Mouse (Mus musculus): ENCODE results near the gene Tmem243. TPM values are rescaled to one million over a fixed set of nuclear protein-coding genes. Genes with fewer than 3 reads are reported as not detected.
A peak's percentile ranks its signal among the peaks of the same experiment; 100 is the strongest.

Gene Tmem243
- polyA plus RNA-seq, 1 experiment: 12.9 TPM

- TF ChIP-seq POLR2A (IDR thresholded peaks at IDR 0.05; ENCODE audit: borderline replicate concordance, control insufficient read depth, low read depth, low read length) (no peak), CTCF (IDR thresholded peaks at IDR 0.05; ENCODE audit: control insufficient read depth, insufficient read depth, low read length) (no peak)
- 13% methylated on average over 4 of the region's 4 CpGs for whole genome bisulfite sequencing
- H3K4me1 ChIP-seq (ENCODE audit: control insufficient read depth, insufficient read depth, low read length): peaks cover 2% of the 10 kb centered on the region; the same call in 1 of the 2 replicates
These were observed 7.0 kb upstream of the Tmem243 start for GRCm38 (mm10) chr5:9093490-9093889.

GRCm38 (mm10) chr5:9100849-9101801, 657 bp downstream of the Tmem243 start:
- WGBS: 2% methylated on average over 82 of the region's 83 CpGs
- Histone ChIP-seq H3K27ac (ENCODE audit: control insufficient read depth, insufficient read depth, low read depth, low read length, poor library complexity) (peak overlapping the region; percentile 97), H3K4me3 (replicated peaks; ENCODE audit: control insufficient read depth, low read depth, low read length) (peak overlapping the region; percentile 79), H3K4me1 (ENCODE audit: control insufficient read depth, insufficient read depth, low read length) (peaks cover 4% of the 10 kb centered on the region)
- no peak for TF ChIP-seq POLR2A (IDR thresholded peaks at IDR 0.05; ENCODE audit: borderline replicate concordance, control insufficient read depth, low read depth, low read length)
- no peak for TF ChIP-seq CTCF (IDR thresholded peaks at IDR 0.05; ENCODE audit: control insufficient read depth, insufficient read depth, low read length)

More at GRCm38 (mm10) chr5:9093490-9093889, 7.0 kb upstream of the Tmem243 start:
- Histone ChIP-seq H3K27ac (ENCODE audit: control insufficient read depth, insufficient read depth, low read depth, low read length, poor library complexity) (no peak overlapping the region), H3K4me3 (replicated peaks; ENCODE audit: control insufficient read depth, low read depth, low read length) (no peak overlapping the region)

- WGBS: 79% methylated on average over 2 of the region's 2 CpGs
- H3K27ac ChIP-seq (ENCODE audit: control insufficient read depth, insufficient read depth, low read depth, low read length, poor library complexity): no peak overlapping the region
- TF ChIP-seq POLR2A (IDR thresholded peaks at IDR 0.05; ENCODE audit: borderline replicate concordance, control insufficient read depth, low read depth, low read length) (no peak), CTCF (IDR thresholded peaks at IDR 0.05; ENCODE audit: control insufficient read depth, insufficient read depth, low read length) (no peak)
- H3K4me1 ChIP-seq (ENCODE audit: control insufficient read depth, insufficient read depth, low read length): peaks cover 6% of the 10 kb centered on the region
- no peak overlapping the region for H3K4me3 ChIP-seq (replicated peaks; ENCODE audit: control insufficient read depth, low read depth, low read length)
These were observed 2.2 kb downstream of the Tmem243 start for GRCm38 (mm10) chr5:9102696-9103095.

GRCm38 (mm10) chr5:9103958-9104357, 3.5 kb downstream of the Tmem243 start:
- Histone ChIP-seq H3K4me3 (replicated peaks; ENCODE audit: control insufficient read depth, low read depth, low read length) (no peak overlapping the region), H3K4me1 (ENCODE audit: control insufficient read depth, insufficient read depth, low read length) (peaks cover 7% of the 10 kb centered on the region), H3K27ac (ENCODE audit: control insufficient read depth, insufficient read depth, low read depth, low read length, poor library complexity) (no peak overlapping the region)
- TF ChIP-seq CTCF (IDR thresholded peaks at IDR 0.05; ENCODE audit: control insufficient read depth, insufficient read depth, low read length): no peak
- no peak for TF ChIP-seq POLR2A (IDR thresholded peaks at IDR 0.05; ENCODE audit: borderline replicate concordance, control insufficient read depth, low read depth, low read length)
- 30% methylated on average over 8 of the region's 8 CpGs for WGBS

- peak overlapping the region; percentile 68 for H3K27ac ChIP-seq (ENCODE audit: control insufficient read depth, insufficient read depth, low read depth, low read length, poor library complexity)
- WGBS: 41% methylated on average over 6 of the region's 6 CpGs
- TF ChIP-seq CTCF (IDR thresholded peaks at IDR 0.05; ENCODE audit: control insufficient read depth, insufficient read depth, low read length): no peak
- no peak for TF ChIP-seq POLR2A (IDR thresholded peaks at IDR 0.05; ENCODE audit: borderline replicate concordance, control insufficient read depth, low read depth, low read length)
- H3K4me3 ChIP-seq (replicated peaks; ENCODE audit: control insufficient read depth, low read depth, low read length): no peak overlapping the region
- peaks cover 7% of the 10 kb centered on the region for H3K4me1 ChIP-seq (ENCODE audit: control insufficient read depth, insufficient read depth, low read length)
These were observed 6.3 kb downstream of the Tmem243 start for GRCm38 (mm10) chr5:9106806-9107205.

- TF ChIP-seq CTCF (IDR thresholded peaks at IDR 0.05; ENCODE audit: control insufficient read depth, insufficient read depth, low read length): no peak
- no peak for TF ChIP-seq POLR2A (IDR thresholded peaks at IDR 0.05; ENCODE audit: borderline replicate concordance, control insufficient read depth, low read depth, low read length)
- WGBS: 33% methylated on average over 8 of the region's 8 CpGs
- peaks cover 7% of the 10 kb centered on the region for H3K4me1 ChIP-seq (ENCODE audit: control insufficient read depth, insufficient read depth, low read length)
- peak overlapping the region; percentile 68 for H3K27ac ChIP-seq (ENCODE audit: control insufficient read depth, insufficient read depth, low read depth, low read length, poor library complexity)
- no peak overlapping the region for H3K4me3 ChIP-seq (replicated peaks; ENCODE audit: control insufficient read depth, low read depth, low read length)
These were observed 7.0 kb downstream of the Tmem243 start for GRCm38 (mm10) chr5:9107296-9108089.

- H3K4me3 ChIP-seq (replicated peaks; ENCODE audit: control insufficient read depth, low read depth, low read length): no peak overlapping the region
- H3K4me1 ChIP-seq (ENCODE audit: control insufficient read depth, insufficient read depth, low read length): peaks cover 6% of the 10 kb centered on the region
- peak overlapping the region; percentile 30; the same call in 1 of the 2 replicates for H3K27ac ChIP-seq (ENCODE audit: control insufficient read depth, insufficient read depth, low read depth, low read length, poor library complexity)
- no peak for TF ChIP-seq CTCF (IDR thresholded peaks at IDR 0.05; ENCODE audit: control insufficient read depth, insufficient read depth, low read length)
- no peak for TF ChIP-seq POLR2A (IDR thresholded peaks at IDR 0.05; ENCODE audit: borderline replicate concordance, control insufficient read depth, low read depth, low read length)
- 49% methylated on average over 5 of the region's 5 CpGs for whole genome bisulfite sequencing
These were observed 8.0 kb downstream of the Tmem243 start for GRCm38 (mm10) chr5:9108490-9108889.

- TF ChIP-seq POLR2A (IDR thresholded peaks at IDR 0.05; ENCODE audit: borderline replicate concordance, control insufficient read depth, low read depth, low read length) (no peak), CTCF (IDR thresholded peaks at IDR 0.05; ENCODE audit: control insufficient read depth, insufficient read depth, low read length) (peak; percentile 37)
- no peak overlapping the region for H3K4me3 ChIP-seq (replicated peaks; ENCODE audit: control insufficient read depth, low read depth, low read length)
- peaks cover 3% of the 10 kb centered on the region; the same call in 1 of the 2 replicates for H3K4me1 ChIP-seq (ENCODE audit: control insufficient read depth, insufficient read depth, low read length)
- no peak overlapping the region for H3K27ac ChIP-seq (ENCODE audit: control insufficient read depth, insufficient read depth, low read depth, low read length, poor library complexity)
These were observed 9.1 kb downstream of the Tmem243 start for GRCm38 (mm10) chr5:9109582-9109981.

All from bone marrow, adult 2 months (tissue).